Mouse (Mus musculus) embryonic stem cell, embryonic (primary cell): ENCODE data around the gene Bglap3.
"Not testable (repeated sequence)": the region's sequence is repeated elsewhere in the genome, so short reads cannot be mapped to it uniquely, and the experiment has no call there.

ENCODE experiments used
- CTCF ChIA-PET, 4 experiments: fragments of 300-600 bp in 2 of 4; fragments of 350-600 bp in 2 of 4; sonication (Branson Sonifier 250); formaldehyde crosslinking; loops; one replicate each; lab custom pipeline; 2022; ENCODE audit warnings: inconsistent platforms in 2 of 4; lab: Charles Lee
- POLR2A ChIA-PET, 4 experiments: fragments of 300-600 bp in 2 of 4; fragments of 350-600 bp in 2 of 4; sonication (Branson Sonifier 250); formaldehyde crosslinking; loops; one replicate each; lab custom pipeline; 2022; ENCODE audit warnings: antibody characterized with exemption in 4 of 4, inconsistent platforms in 1 of 4; lab: Charles Lee

The Bglap3 gene

DNA sequence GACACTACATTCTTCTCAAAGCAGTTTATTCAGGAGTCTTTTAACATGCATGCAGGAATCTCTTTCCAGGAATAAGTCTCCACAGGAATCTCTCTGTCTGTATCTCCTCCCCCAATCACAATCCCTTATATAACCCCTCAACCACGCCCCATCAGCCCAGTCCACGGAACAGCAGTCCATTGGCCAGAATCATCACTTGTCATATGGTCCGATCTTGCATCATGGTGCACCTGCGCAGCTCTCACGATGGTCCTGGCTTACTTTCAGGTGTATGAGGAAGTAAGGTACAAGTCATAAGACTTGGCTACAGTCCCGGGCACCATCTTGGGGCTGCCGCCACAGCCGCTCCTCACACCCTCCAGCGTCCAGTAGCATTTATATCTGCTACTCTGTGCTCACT, at the start of gene Bglap3:
TSS of gene Bglap3 (minus strand) at position 101 of the 400 bp plus-strand sequence.
- CTCF ChIA-PET = not testable (repeated sequence)
- POLR2A ChIA-PET = interaction anchor here in 2 of 4 experiments (0.8 to 1.5 kb wide), 3 partner anchors 37 to 88 kb away, joined by 3 to 5 read pairs (median 3); partner anchors contain the start of gene Pmf1 (in 1 of the 2)

DNA sequence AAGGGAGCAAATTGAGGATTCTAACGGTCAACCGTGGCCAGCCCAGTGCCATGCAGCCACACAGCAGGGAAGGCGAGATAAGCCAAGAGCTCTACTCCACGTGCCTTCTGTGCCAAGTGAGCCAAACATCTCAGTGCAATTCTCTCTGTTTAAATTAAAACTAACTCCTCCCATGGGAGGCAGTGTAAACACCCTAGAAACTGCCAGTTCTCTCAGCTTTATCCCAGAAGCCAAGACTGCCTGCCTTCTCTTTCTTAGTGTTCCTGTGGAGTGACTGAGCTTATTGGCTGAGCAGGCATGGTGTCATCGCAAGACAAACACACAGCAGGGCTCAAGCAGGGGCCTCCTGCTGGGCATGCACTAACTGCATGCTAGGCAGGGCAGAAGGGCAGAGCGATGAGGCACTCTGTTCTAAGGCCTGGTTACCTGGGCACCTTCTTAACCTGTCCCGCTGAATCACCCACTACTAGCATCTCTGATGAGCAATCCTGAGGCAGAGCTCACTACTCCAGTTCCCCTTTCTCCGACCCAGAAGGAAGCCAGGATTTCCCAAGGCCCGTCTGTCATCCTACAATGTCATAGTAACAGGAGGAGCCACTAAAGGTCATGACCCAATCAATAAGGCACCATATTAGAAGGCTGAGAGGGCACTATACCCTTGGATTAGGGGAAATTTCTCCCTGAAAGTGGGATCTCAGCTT, 49.6 kb upstream of the Bglap3 start:
- ChIA-PET CTCF (interaction anchor here in 3 of 4 experiments (0.6 to 1.2 kb wide), 4 partner anchors 12 to 105 kb away, joined by 3 to 5 read pairs (median 4); partner anchors contain the start of gene Pmf1 (in 1 of the 3)), POLR2A (interaction anchor here in 3 of 4 experiments (0.8 to 7.5 kb wide), 8 partner anchors 10 to 86 kb away, joined by 3 to 119 read pairs (median 3); partner anchors contain the start of genes Pmf1 (in 2 of the 3), Smg5 (in 1 of the 3) and Tmem79 (in 1 of the 3))

DNA sequence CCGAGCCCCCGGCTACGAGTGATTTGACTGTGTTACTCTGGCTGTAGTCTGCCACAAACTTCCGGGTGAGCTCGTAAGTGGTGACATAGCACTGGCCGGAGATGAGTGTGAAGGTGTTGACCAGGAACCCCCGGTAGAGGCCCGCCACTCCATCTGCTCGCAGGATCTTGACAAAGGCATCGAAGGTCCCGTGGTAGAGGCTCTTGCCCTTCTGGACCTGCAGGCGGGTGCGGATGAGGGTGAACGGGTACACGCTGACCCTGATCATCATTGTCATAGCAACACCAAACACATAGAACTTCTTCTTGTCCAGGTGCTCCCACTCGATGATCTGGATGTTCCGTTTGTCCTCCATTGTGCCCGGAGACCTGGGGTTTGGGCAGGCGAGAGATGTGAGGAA, 48.2 kb upstream of the Bglap3 start:
- ChIA-PET CTCF (no interaction called here), POLR2A (interaction anchor here in 2 of 4 experiments (1.3 to 3.4 kb wide), 2 partner anchors 11 to 85 kb away, joined by 3 to 19 read pairs; partner anchors contain the start of genes Pmf1 (in 1 of the 2), Smg5 (in 1 of the 2) and Tmem79 (in 1 of the 2))

DNA sequence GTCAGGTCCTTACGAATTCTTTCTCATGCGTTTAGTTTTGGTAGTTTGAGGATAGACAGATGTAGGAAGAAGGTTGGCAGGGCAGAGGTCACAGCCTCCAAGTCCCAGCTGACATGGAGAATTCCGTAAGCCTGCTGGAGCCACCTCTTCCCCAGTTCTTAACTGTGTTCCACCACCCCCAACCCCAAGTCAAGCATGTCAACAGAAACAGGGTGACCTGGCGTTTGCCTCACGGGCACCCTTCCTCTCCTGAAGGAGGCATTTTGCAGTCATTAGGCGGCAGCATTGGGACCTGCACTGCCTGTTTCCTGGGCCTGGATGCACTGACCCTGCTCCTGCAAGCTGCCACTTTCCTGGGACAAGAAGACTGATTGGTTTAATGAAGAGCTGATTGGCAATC, 45.5 kb upstream of the Bglap3 start:
- ChIA-PET CTCF (interaction anchor here in 1 of 4 experiments (0.7 to 1.9 kb wide), 5 partner anchors 11 to 65 kb away, joined by 3 to 5 read pairs (median 3); no protein-coding TSS in a partner anchor), POLR2A (interaction anchor here (0.7 to 3.4 kb wide), 11 partner anchors 8 to 152 kb away, joined by 3 to 23 read pairs (median 3); partner anchors contain the start of genes Pmf1 (in 3 of the 4), Smg5 (in 1 of the 4) and Tmem79 (in 1 of the 4))

GRCm38 (mm10) chr3:88415668-88416067, 43.1 kb upstream of the Bglap3 start:
- ChIA-PET POLR2A (interaction anchor here in 2 of 4 experiments (0.9 to 2.2 kb wide), 8 partner anchors 8 to 80 kb away, joined by 3 to 14 read pairs (median 4); partner anchors contain the start of genes Slc25a44 (in 1 of the 2), Smg5 (in 1 of the 2) and Tmem79 (in 1 of the 2)), CTCF (interaction anchor here in 1 of 4 experiments (0.6 to 2.0 kb wide), 3 partner anchors 8 to 962 kb away, joined by 3 to 6 read pairs (median 4); partner anchors contain the start of gene Slc25a44)

DNA sequence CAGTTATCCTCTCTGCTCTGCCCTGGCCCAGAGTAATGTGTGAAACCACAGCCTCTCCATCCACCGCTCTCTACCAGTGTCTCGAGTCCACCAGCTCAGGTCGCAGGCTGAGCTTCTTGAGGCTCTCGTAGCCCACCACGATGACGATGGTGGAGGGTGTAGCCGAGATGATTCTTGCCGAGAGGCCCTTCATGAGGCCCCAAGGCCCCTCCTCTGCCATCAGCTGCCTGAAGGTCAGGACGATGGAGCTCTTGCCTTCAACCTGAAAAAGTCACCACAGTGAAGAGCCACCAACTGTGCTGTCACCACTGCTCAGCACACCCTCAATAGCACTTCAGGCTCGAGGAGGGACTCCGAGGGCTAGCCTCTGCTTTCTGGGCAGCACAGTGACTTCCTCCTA, 40.1 kb upstream of the Bglap3 start:
- CTCF ChIA-PET = interaction anchor here in 1 of 4 experiments (0.5 to 1.1 kb wide), 2 partner anchors 54 to 1112 kb away, joined by 3 read pairs; no protein-coding TSS in a partner anchor
- POLR2A ChIA-PET = interaction anchor here in 2 of 4 experiments (0.9 to 8.6 kb wide), 6 partner anchors 9 to 97 kb away, joined by 3 to 119 read pairs (median 8); partner anchors contain the start of genes Slc25a44 (in 2 of the 2), Smg5 (in 2 of the 2) and Tmem79 (in 2 of the 2)

DNA sequence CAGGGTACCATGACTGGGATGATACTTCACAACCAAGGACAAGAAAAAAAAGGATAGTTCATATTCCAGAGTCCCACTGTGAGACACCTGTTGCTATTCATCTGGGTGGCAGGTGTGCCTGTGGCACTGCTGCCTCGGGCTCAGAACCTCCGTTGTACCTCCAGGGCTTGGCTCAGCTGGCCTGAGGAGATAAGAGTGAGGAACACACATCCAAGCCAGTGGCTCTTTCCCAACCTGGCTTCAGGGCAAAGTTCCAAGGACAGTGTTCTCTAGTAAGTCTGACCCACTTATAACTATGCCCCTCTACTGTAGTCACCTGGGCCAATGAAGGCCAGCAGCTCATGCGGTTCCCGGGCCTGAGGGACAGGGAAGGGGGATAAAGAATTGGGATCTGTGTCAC, 39.1 kb upstream of the Bglap3 start:
- CTCF ChIA-PET = interaction anchor here in 1 of 4 experiments (0.7 kb wide), 1 partner anchor 10 kb away, joined by 4 read pairs; no protein-coding TSS in a partner anchor
- POLR2A ChIA-PET = interaction anchor here in 2 of 4 experiments (1.0 to 8.6 kb wide), 4 partner anchors 13 to 76 kb away, joined by 4 to 119 read pairs (median 12); partner anchors contain the start of genes Slc25a44 (in 2 of the 2), Smg5 (in 2 of the 2) and Tmem79 (in 2 of the 2)

DNA sequence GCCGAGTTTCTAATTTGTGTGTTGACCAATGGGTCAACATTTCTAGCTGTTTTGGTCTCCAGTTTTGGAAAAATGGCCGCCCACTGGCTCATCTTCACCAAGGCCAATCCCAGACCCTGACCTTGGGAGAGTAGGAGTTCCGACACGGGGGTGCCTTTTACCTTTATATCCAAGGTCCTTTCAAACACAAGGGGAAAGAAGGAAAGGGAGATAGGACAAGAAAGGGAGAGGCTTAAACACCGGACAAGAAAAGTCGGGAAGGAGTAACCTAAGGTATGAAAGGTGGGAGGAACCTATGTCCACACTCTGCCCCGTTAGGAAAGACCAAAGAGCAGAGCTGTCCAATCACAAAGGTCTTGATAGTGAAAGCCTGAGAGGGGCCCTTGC, 38.1 kb upstream of the Bglap3 start:
- POLR2A ChIA-PET = interaction anchor here (0.5 to 8.6 kb wide), 152 partner anchors 8 to 679 kb away, joined by 3 to 120 read pairs (median 5); partner anchors contain the start of genes Smg5 (in 4 of the 4), Tmem79 (in 4 of the 4), Cct3 (in 3 of the 4) and Lamtor2 (in 3 of the 4)
- CTCF ChIA-PET = interaction anchor here (0.5 to 7.2 kb wide), 22 partner anchors 9 to 1026 kb away, joined by 3 to 190 read pairs (median 5); partner anchors contain the start of genes Pbxip1 (in 1 of the 4), Slc25a44 (in 1 of the 4), Smg5 (in 1 of the 4) and Tmem79 (in 1 of the 4)

GRCm38 (mm10) chr3:88409741-88410644, 37.5 kb upstream of the Bglap3 start, which contains the start of gene Pmf1:
Pmf1 (minus strand) TSS chr3:88410331.
- CTCF ChIA-PET = interaction anchor here (0.5 to 7.2 kb wide), 36 partner anchors 10 to 963 kb away, joined by 3 to 190 read pairs (median 5); partner anchors contain the start of genes Slc25a44 (in 1 of the 4), Smg5 (in 1 of the 4) and Tmem79 (in 1 of the 4)
- POLR2A ChIA-PET = interaction anchor here (0.5 to 8.6 kb wide), 198 partner anchors 8 to 771 kb away, joined by 3 to 120 read pairs (median 4); partner anchors contain the start of genes Smg5 (in 4 of the 4), Tmem79 (in 4 of the 4), Cct3 (in 3 of the 4) and Lamtor2 (in 3 of the 4)

- CTCF ChIA-PET = interaction anchor here (1.3 to 7.2 kb wide), 11 partner anchors 11 to 75 kb away, joined by 3 to 190 read pairs (median 12); no protein-coding TSS in a partner anchor
- POLR2A ChIA-PET = interaction anchor here (0.6 to 8.6 kb wide), 70 partner anchors 10 to 615 kb away, joined by 3 to 120 read pairs (median 8); partner anchors contain the start of genes Lmna (in 3 of the 4), Slc25a44 (in 3 of the 4), Cct3 (in 2 of the 4) and Lamtor2 (in 2 of the 4)
Measured at GRCm38 (mm10) chr3:88408953-88409352, 36.4 kb upstream of the Bglap3 start.

- POLR2A ChIA-PET = interaction anchor here (0.6 to 8.6 kb wide), 62 partner anchors 8 to 1645 kb away, joined by 3 to 120 read pairs (median 4); partner anchors contain the start of genes Slc25a44 (in 3 of the 4), Smg5 (in 3 of the 4), Tmem79 (in 3 of the 4) and Sema4a (in 2 of the 4)
Measured at GRCm38 (mm10) chr3:88407529-88407928, 35.0 kb upstream of the Bglap3 start.

DNA sequence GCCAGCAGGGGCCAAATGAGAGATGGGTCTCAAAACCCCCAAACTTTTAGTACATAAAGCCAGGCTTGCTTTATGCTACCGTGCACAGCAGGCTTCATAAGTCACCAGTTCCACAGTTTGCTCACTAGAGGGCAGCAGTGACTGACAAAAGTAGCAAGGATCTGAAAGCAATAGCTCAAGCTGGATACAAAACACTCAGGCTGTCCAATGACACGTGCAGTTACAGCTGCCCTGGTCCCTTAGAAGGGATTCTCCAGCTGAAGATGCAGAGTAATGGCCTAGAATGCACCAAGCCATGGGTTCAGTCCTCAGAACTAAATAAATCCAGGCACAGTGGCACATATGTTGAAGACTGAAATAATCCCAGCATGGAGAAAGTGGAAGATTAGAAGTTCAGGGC, 34.5 kb upstream of the Bglap3 start:
- ChIA-PET POLR2A (interaction anchor here (0.6 to 8.6 kb wide), 61 partner anchors 8 to 1646 kb away, joined by 3 to 120 read pairs (median 4); partner anchors contain the start of genes Slc25a44 (in 3 of the 4), Smg5 (in 3 of the 4), Tmem79 (in 3 of the 4) and Sema4a (in 2 of the 4)), CTCF (interaction anchor here (0.5 to 7.2 kb wide), 88 partner anchors 8 to 274 kb away, joined by 3 to 190 read pairs (median 4); partner anchors contain the start of genes Slc25a44 (in 3 of the 4), Cct3 (in 1 of the 4), Lmna (in 1 of the 4) and Paqr6 (in 1 of the 4))

More at GRCm38 (mm10) chr3:88407529-88407928, 35.0 kb upstream of the Bglap3 start:
- CTCF ChIA-PET = interaction anchor here (0.5 to 7.2 kb wide), 87 partner anchors 8 to 274 kb away, joined by 3 to 190 read pairs (median 4); partner anchors contain the start of genes Slc25a44 (in 3 of the 4), Cct3 (in 1 of the 4), Lmna (in 1 of the 4) and Paqr6 (in 1 of the 4)

- POLR2A ChIA-PET = interaction anchor here in 1 of 4 experiments (0.7 to 1.6 kb wide), 4 partner anchors 14 to 355 kb away, joined by 3 to 5 read pairs (median 4); partner anchors contain the start of gene Slc25a44
- CTCF ChIA-PET = interaction anchor here in 2 of 4 experiments (0.6 to 7.2 kb wide), 3 partner anchors 66 to 375 kb away, joined by 5 to 190 read pairs (median 5); no protein-coding TSS in a partner anchor
Measured at GRCm38 (mm10) chr3:88403522-88404230, 31.1 kb upstream of the Bglap3 start.

DNA sequence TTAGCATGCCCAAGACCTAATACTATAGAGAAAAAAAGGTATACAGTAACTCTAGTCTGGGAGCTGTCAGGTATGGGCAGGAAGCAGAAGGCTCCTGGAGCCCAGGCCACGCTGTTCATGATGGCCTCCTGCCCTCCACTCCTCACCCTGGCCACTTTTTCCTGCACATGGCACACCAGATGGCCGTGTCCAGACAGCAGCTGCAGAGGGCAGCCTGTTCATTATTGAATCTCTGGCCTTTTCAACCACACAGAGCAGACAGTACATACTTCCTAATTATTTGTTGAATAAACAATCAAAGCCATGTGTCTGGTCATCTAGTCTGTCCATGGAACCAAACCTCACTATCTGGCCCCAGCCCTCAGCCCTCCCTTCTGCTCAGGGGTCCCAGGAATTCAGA, 26.1 kb upstream of the Bglap3 start:
- ChIA-PET CTCF (interaction anchor here in 1 of 4 experiments (1.6 kb wide), 1 partner anchor 9 kb away, joined by 9 read pairs; no protein-coding TSS in a partner anchor), POLR2A (interaction anchor here in 2 of 4 experiments (1.2 to 7.0 kb wide), 4 partner anchors 10 to 68 kb away, joined by 3 to 50 read pairs (median 26); partner anchors contain the start of genes Pmf1 (in 2 of the 2) and Slc25a44 (in 1 of the 2))
